In genomic region chr1:169160220-169160619, GRCm38 (mm10) we compare ENCODE assay signal across 23 mouse cellular contexts.
A peak's percentile ranks its signal among the peaks of the same experiment; 100 is the strongest.
DNase-seq lines count a peak whose midpoint lies in the region; ATAC-seq and TF ChIP-seq lines count a peak whose summit lies in the region.
"Had no signal": no experiment of that assay in that cellular context is flagged by ENCODE, and none has a peak within 500 bp of the region (broad histone marks: within the 10 kb centered on the region; RNA-seq: fewer than 3 reads in every experiment).

No protein-coding gene starts in this region.

- H3K27me3 ChIP-seq in lung, embryonic 14.5 days (ENCODE audit: insufficient read depth, low read length) = no peaks in the 10 kb centered on the region
- no peaks in the 10 kb centered on the region for H3K27me3 ChIP-seq in kidney, embryonic 16.5 days (ENCODE audit: insufficient read depth, low read length)
- H3K27me3 ChIP-seq: embryonic facial prominence, embryonic 15.5 days; heart, embryonic 13.5 days; limb, embryonic 13.5 days; liver, embryonic 12.5 days; lung, embryonic 15.5 days; midbrain, embryonic 12.5 days; neural tube, embryonic 15.5 days had no signal

- peak; percentile 25 to 71 for DNase-seq in adrenal gland, adult (ENCODE audit: inconsistent age in 2 of 2, low spot score in 1 of 2)
- no peak for DNase-seq in adrenal gland, postnatal 25 days
- peak; percentile 53 for DNase-seq in lung, embryonic 14.5 days
- no peak for DNase-seq in lung, adult 18-20 months
- DNase-seq in adrenal gland, postnatal 14 days = peak; percentile 28
- no peak for DNase-seq in spleen, postnatal 14 days (ENCODE audit: low spot score in 2 of 2)
- no peak for DNase-seq in urinary bladder, postnatal 25 days (ENCODE audit: low spot score)
- DNase-seq: cerebellum, adult 11 months; cerebellum, adult 9-11 months; gastrocnemius, postnatal 14 days; heart, adult 18-20 months; heart, postnatal 14 days; thymus, postnatal 25 days had no signal

- H3K4me1 ChIP-seq in lung, embryonic 14.5 days (ENCODE audit: insufficient read depth) = 0 out of 2 replicates have a peak, but pooled peaks cover 4% of the 10 kb centered on the region
- peaks cover 15% of the 10 kb centered on the region for H3K4me1 ChIP-seq in kidney, embryonic 16.5 days (ENCODE audit: insufficient read depth, low read length)
- H3K4me1 ChIP-seq: liver, embryonic 12.5 days; lung, embryonic 15.5 days; midbrain, embryonic 12.5 days; neural tube, embryonic 15.5 days had no signal

- no peak overlapping the region for H3K27ac ChIP-seq in lung, embryonic 14.5 days (ENCODE audit: low read depth)
- peak overlapping the region; percentile 91 for H3K27ac ChIP-seq in kidney, embryonic 16.5 days (ENCODE audit: low read length)
- H3K27ac ChIP-seq: embryonic facial prominence, embryonic 15.5 days; limb, embryonic 13.5 days; liver, embryonic 12.5 days; lung, embryonic 15.5 days; midbrain, embryonic 12.5 days; neural tube, embryonic 15.5 days had no signal

- ATAC-seq in lung, embryonic 14.5 days (ENCODE audit: insufficient read depth) = no peak
- no peak for ATAC-seq in kidney, embryonic 16.5 days (ENCODE audit: low FRiP score, low TSS enrichment)
- ATAC-seq: CD4-positive, CD25-positive, alpha-beta regulatory T cell, adult 4 months; forebrain, embryonic 16.5 days; liver, embryonic 12.5 days had no signal

- no peaks in the 10 kb centered on the region for H3K9me3 ChIP-seq in lung, embryonic 14.5 days (ENCODE audit: low read depth, low read length)
- peaks cover 4% of the 10 kb centered on the region; the same call in 1 of the 2 replicates for H3K9me3 ChIP-seq in kidney, embryonic 16.5 days (ENCODE audit: low read length)
- H3K9me3 ChIP-seq: embryonic facial prominence, embryonic 15.5 days; heart, embryonic 13.5 days; limb, embryonic 13.5 days; liver, embryonic 12.5 days; lung, embryonic 15.5 days; midbrain, embryonic 12.5 days; neural tube, embryonic 15.5 days had no signal

- no peak for TF ChIP-seq CTCF in lung, embryonic 14.5 days (IDR thresholded peaks at IDR 0.05; ENCODE audit: low read depth)

- H3K36me3 ChIP-seq in lung, embryonic 14.5 days (ENCODE audit: insufficient read depth) = no peaks in the 10 kb centered on the region
- H3K36me3 ChIP-seq in kidney, embryonic 16.5 days (ENCODE audit: insufficient read depth, low read length) = no peaks in the 10 kb centered on the region
- H3K36me3 ChIP-seq: embryonic facial prominence, embryonic 15.5 days; heart, embryonic 13.5 days; limb, embryonic 13.5 days; liver, embryonic 12.5 days; lung, embryonic 15.5 days; midbrain, embryonic 12.5 days; neural tube, embryonic 15.5 days had no signal

- H3K4me2 ChIP-seq in lung, embryonic 14.5 days = no peak overlapping the region
- no peak overlapping the region for H3K4me2 ChIP-seq in kidney, embryonic 16.5 days (replicated peaks; ENCODE audit: low read depth, low read length)
- H3K4me2 ChIP-seq: embryonic facial prominence, embryonic 15.5 days; heart, embryonic 13.5 days; limb, embryonic 13.5 days; liver, embryonic 12.5 days; lung, embryonic 15.5 days; midbrain, embryonic 12.5 days; neural tube, embryonic 15.5 days had no signal

- H3K4me3 ChIP-seq in lung, embryonic 14.5 days (ENCODE audit: low read depth, low read length) = no peak overlapping the region
- H3K4me3 ChIP-seq in kidney, embryonic 16.5 days (ENCODE audit: low read length) = no peak overlapping the region
- H3K4me3 ChIP-seq: embryonic facial prominence, embryonic 15.5 days; heart, embryonic 13.5 days; limb, embryonic 13.5 days; liver, embryonic 12.5 days; lung, embryonic 15.5 days; midbrain, embryonic 12.5 days; neural tube, embryonic 15.5 days had no signal

- WGBS in lung, embryonic 14.5 days = 52% methylated on average over 1 of the region's 1 CpGs
- WGBS in kidney, embryonic 16.5 days = 33% methylated on average over 1 of the region's 1 CpGs

- H3K9ac ChIP-seq in lung, embryonic 14.5 days = no peak overlapping the region
- H3K9ac ChIP-seq in kidney, embryonic 16.5 days (replicated peaks; ENCODE audit: low read length) = no peak overlapping the region
- H3K9ac ChIP-seq: embryonic facial prominence, embryonic 15.5 days; heart, embryonic 13.5 days; limb, embryonic 13.5 days; liver, embryonic 12.5 days; lung, embryonic 15.5 days; midbrain, embryonic 12.5 days; neural tube, embryonic 15.5 days had no signal

Comparison
In these comparisons a context has a peak if more than half of its experiments do, and no peak if none do; other contexts are left out.
1. DNase-seq: peak in adrenal gland, adult (2 of 2), lung, embryonic 14.5 days (single experiment) and adrenal gland, postnatal 14 days (single experiment); none in adrenal gland, postnatal 25 days (single experiment), lung, adult 18-20 months (0 of 2), spleen, postnatal 14 days (0 of 2) and urinary bladder, postnatal 25 days (single experiment).